Mouse (Mus musculus): ENCODE measurements around the gene Mapk1ip1l.

GRCm38 (mm10) chr14:47296232-47296631 lies 1.8 kb upstream of the Mapk1ip1l start:
- TF ChIP-seq POLR2A (IDR thresholded peaks at IDR 0.05; ENCODE audit: insufficient read depth, low read depth, low read length) (no peak), CTCF (IDR thresholded peaks at IDR 0.05) (no peak), EP300 (IDR thresholded peaks at IDR 0.05; ENCODE audit: insufficient read depth, low read depth, low read length) (no peak)
